Mouse (Mus musculus): Measurements from ENCODE around the gene Dpp10.

Dpp10 gene

GRCm38 (mm10) chr1:123919606-123920005 lies 125.8 kb downstream of the Dpp10 start:
- DNase-seq (ENCODE audit: low read depth) = no peak

- DNase-seq (ENCODE audit: low read depth) = no peak
These were observed 142.7 kb downstream of the Dpp10 start for GRCm38 (mm10) chr1:123902628-123903027.

- no peak for DNase-seq (ENCODE audit: low read depth)
These were observed 144.1 kb downstream of the Dpp10 start for GRCm38 (mm10) chr1:123901218-123901617.

- DNase-seq (ENCODE audit: low read depth) = no peak
These were observed 158.1 kb downstream of the Dpp10 start for GRCm38 (mm10) chr1:123887243-123887642.

GRCm38 (mm10) chr1:123846881-123847280 lies 198.5 kb downstream of the Dpp10 start:
- DNase-seq (ENCODE audit: low read depth) = no peak

GRCm38 (mm10) chr1:123801206-123801605 lies 244.2 kb downstream of the Dpp10 start:
- DNase-seq (ENCODE audit: low read depth) = no peak

- no peak for DNase-seq (ENCODE audit: low read depth)
These were observed 279.8 kb downstream of the Dpp10 start for GRCm38 (mm10) chr1:123765511-123765910.

- DNase-seq (ENCODE audit: low read depth) = no peak
These were observed 283.1 kb downstream of the Dpp10 start for GRCm38 (mm10) chr1:123762272-123762671.

- no peak for DNase-seq (ENCODE audit: low read depth)
These were observed 289.3 kb downstream of the Dpp10 start for GRCm38 (mm10) chr1:123756055-123756454.

- DNase-seq (ENCODE audit: low read depth) = no peak
These were observed 338.1 kb downstream of the Dpp10 start for GRCm38 (mm10) chr1:123707292-123707691.

- no peak for DNase-seq (ENCODE audit: low read depth)
These were observed 386.9 kb downstream of the Dpp10 start for GRCm38 (mm10) chr1:123658409-123658808.

- no peak for DNase-seq (ENCODE audit: low read depth)
These were observed 388.8 kb downstream of the Dpp10 start for GRCm38 (mm10) chr1:123656607-123657006.

GRCm38 (mm10) chr1:123637897-123638296 lies 407.5 kb downstream of the Dpp10 start:
- DNase-seq (ENCODE audit: low read depth) = no peak

GRCm38 (mm10) chr1:123628268-123628667 lies 417.1 kb downstream of the Dpp10 start:
- no peak for DNase-seq (ENCODE audit: low read depth)

- no peak for DNase-seq (ENCODE audit: low read depth)
These were observed 460.5 kb downstream of the Dpp10 start for GRCm38 (mm10) chr1:123584857-123585256.

GRCm38 (mm10) chr1:123580112-123580511 lies 465.2 kb downstream of the Dpp10 start:
- DNase-seq (ENCODE audit: low read depth) = no peak

- DNase-seq (ENCODE audit: low read depth) = no peak
These were observed 471.6 kb downstream of the Dpp10 start for GRCm38 (mm10) chr1:123573713-123574112.

- DNase-seq (ENCODE audit: low read depth) = no peak
These were observed 502.9 kb downstream of the Dpp10 start for GRCm38 (mm10) chr1:123542496-123542895.

- DNase-seq (ENCODE audit: low read depth) = no peak
These were observed 577.6 kb downstream of the Dpp10 start for GRCm38 (mm10) chr1:123467729-123468128.

- no peak for DNase-seq (ENCODE audit: low read depth)
These were observed 631.2 kb downstream of the Dpp10 start for GRCm38 (mm10) chr1:123414163-123414562.

- no peak for DNase-seq (ENCODE audit: low read depth)
These were observed 694.1 kb downstream of the Dpp10 start for GRCm38 (mm10) chr1:123351300-123351699.

- no peak for DNase-seq (ENCODE audit: low read depth)
These were observed 707.5 kb downstream of the Dpp10 start for GRCm38 (mm10) chr1:123337877-123338276.

GRCm38 (mm10) chr1:123316886-123317285 lies 728.5 kb downstream of the Dpp10 start:
- DNase-seq (ENCODE audit: low read depth) = no peak

All from naive thymus-derived CD4-positive, alpha-beta T cell, adult 2 months (primary cell).